Mouse (Mus musculus) spleen, adult 2 months (tissue): ENCODE data around the gene Brd3.

Experiments used
- CTCF ChIP-seq: fragments of 200-500 bp; IDR thresholded peaks from 2 replicates; pipeline ENCODE4 v1.5.1; 2011; ENCODE audit warnings: mild to moderate bottlenecking, inconsistent platforms; ENCODE audit not compliant: insufficient read depth, insufficient read length, insufficient replicate concordance; ENCODE audit errors: extremely low read depth
- POLR2A ChIP-seq: fragments of 200-500 bp; IDR thresholded peaks from 2 replicates; pipeline ENCODE4 v1.6.1; 2011; ENCODE audit warnings: low read depth, low read length, inconsistent platforms

DNA sequence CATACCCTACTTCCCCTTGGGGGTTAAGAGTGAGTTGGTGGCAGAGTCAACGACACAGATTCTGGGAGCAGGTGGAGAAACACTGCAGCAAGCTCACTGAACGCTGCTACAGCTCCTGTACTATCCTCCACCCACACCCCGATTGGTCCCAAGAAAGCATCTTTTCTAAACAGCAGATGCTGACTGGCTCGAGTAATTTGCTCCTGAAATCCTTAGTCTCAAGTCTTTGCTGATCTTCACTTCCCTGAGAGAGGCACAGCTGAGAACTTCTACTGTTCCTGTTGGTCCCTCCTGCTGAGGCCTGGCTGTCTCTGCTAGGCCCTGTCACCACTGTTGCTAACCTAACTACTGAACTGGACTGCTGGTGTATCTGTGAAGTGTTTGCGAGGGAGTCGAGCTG lies 37.2 kb upstream of the Brd3 start:
- TF ChIP-seq POLR2A (no peak), CTCF (no peak)
